Mouse (Mus musculus) megakaryocyte-erythroid progenitor cell, adult 5 weeks (primary cell): Measurements from ENCODE around the gene Eno1. TPM values are rescaled to one million over a fixed set of nuclear protein-coding genes. Genes with fewer than 3 reads are reported as not detected.

Experiments
- polyA plus RNA-seq: library from polyadenylated mRNA; stranded (reverse); fragments of >175 nt; gene quantifications from 2 replicates; pipeline ENCODE4 v1.2.3, GENCODE M21; 2012

Eno1 gene
- 380 and 417 TPM in 2 replicates for polyA plus RNA-seq

GRCm38 (mm10) chr4:150236521-150237481 is at the start of gene Eno1:
TSS of gene Eno1 (plus strand) at chr4:150236721.

GRCm38 (mm10) chr4:150201232-150201631 is 35.3 kb upstream of the Eno1 start, which contains the start of gene Car6:
TSS of gene Car6 (minus strand) at chr4:150201332.

GRCm38 (mm10) chr4:150281018-150281761 is 44.7 kb downstream of the Eno1 start, which contains the start of gene Rere:
TSS of gene Rere (plus strand) at chr4:150281646.

Other genes starting within 250 kb of the Eno1 start
- 13.3 and 18.8 TPM in 2 replicates for gene H6pd, start 227.7 kb upstream of the Eno1 start, polyA plus RNA-seq
- gene Gpr157, start 149.4 kb upstream of the Eno1 start, polyA plus RNA-seq: 1.2 and 1.5 TPM in 2 replicates
- 0.03 TPM in 1 of 2 replicates, not detected in the other for gene Slc2a5, start 117.4 kb upstream of the Eno1 start, polyA plus RNA-seq
- not detected in 2 replicates for gene Slc2a7, start 87.7 kb upstream of the Eno1 start, polyA plus RNA-seq
- not detected in 2 replicates for gene Car6, start 35.4 kb upstream of the Eno1 start, polyA plus RNA-seq
- 240 and 249 TPM in 2 replicates for gene Rere, start 44.9 kb downstream of the Eno1 start, polyA plus RNA-seq